ENCODE assay signal across 8 mouse cellular contexts in the genomic region with DNA sequence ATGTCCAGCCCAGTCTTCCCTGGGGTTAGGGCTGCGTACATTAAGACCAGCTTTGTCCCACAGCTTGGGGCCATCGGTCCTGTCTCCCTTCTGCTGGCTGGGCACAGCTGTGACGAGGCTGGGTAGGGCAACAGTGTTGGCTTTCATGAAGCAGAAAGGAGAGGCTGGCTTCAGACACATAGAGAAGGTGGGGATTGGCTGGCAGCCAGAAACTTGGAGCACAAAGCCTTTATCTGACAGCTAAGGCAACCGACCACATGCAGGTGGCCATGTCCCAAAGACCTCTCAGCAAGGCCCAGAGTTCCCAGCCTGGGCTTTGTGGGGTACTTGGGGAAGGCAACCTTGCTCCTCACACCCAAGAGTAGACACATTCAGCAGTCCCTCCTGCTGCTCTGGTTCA. TPM values are rescaled to one million over a fixed set of nuclear protein-coding genes. Genes with fewer than 3 reads are reported as not detected.
DNase-seq lines count a peak whose midpoint lies in the region; ATAC-seq lines count a peak whose summit lies in the region.

No protein-coding gene starts in this region.

- no peak overlapping the region for H3K9ac ChIP-seq in forebrain, embryonic 12.5 days
- no peak overlapping the region for H3K9ac ChIP-seq in forebrain, embryonic 16.5 days (replicated peaks; ENCODE audit: low read depth, low read length)
- peak overlapping the region; percentile 26 for H3K9ac ChIP-seq in heart, embryonic 14.5 days (ENCODE audit: low read length)

- WGBS in forebrain, embryonic 12.5 days: 63% methylated on average over 4 of the region's 4 CpGs
- WGBS in forebrain, embryonic 16.5 days: 28% methylated on average over 4 of the region's 4 CpGs
- WGBS in heart, embryonic 14.5 days: 45% methylated on average over 4 of the region's 4 CpGs

- H3K36me3 ChIP-seq in forebrain, embryonic 12.5 days (replicated peaks): peaks cover 87% of the 10 kb centered on the region
- H3K36me3 ChIP-seq in forebrain, embryonic 16.5 days (ENCODE audit: control insufficient read depth, insufficient read depth): peaks cover 42% of the 10 kb centered on the region
- H3K36me3 ChIP-seq in heart, embryonic 14.5 days (ENCODE audit: control insufficient read depth, insufficient read depth, low read length): peaks cover 84% of the 10 kb centered on the region

- H3K4me1 ChIP-seq in forebrain, embryonic 12.5 days: peaks cover 4% of the 10 kb centered on the region; the same call in 1 of the 2 replicates
- peaks cover 6% of the 10 kb centered on the region; the same call in 1 of the 2 replicates for H3K4me1 ChIP-seq in forebrain, embryonic 16.5 days (replicated peaks; ENCODE audit: control insufficient read depth, insufficient read depth, low read length)
- H3K4me1 ChIP-seq in heart, embryonic 14.5 days (ENCODE audit: control insufficient read depth in 2 of 2, insufficient read depth in 2 of 2, low read length in 2 of 2): peaks cover 7 to 13% of the 10 kb centered on the region in 2 experiments; a peak in 3 of 4 replicates

- H3K4me2 ChIP-seq in forebrain, embryonic 12.5 days: no peak overlapping the region
- no peak overlapping the region for H3K4me2 ChIP-seq in forebrain, embryonic 16.5 days (ENCODE audit: low read length)
- no peak overlapping the region for H3K4me2 ChIP-seq in heart, embryonic 14.5 days (ENCODE audit: low read length)

- no peaks in the 10 kb centered on the region for H3K9me3 ChIP-seq in forebrain, embryonic 12.5 days
- H3K9me3 ChIP-seq in forebrain, embryonic 16.5 days (ENCODE audit: control insufficient read depth, low read length): no peaks in the 10 kb centered on the region
- H3K9me3 ChIP-seq in heart, embryonic 14.5 days (ENCODE audit: control insufficient read depth, low read length): no peaks in the 10 kb centered on the region

- H3K27me3 ChIP-seq in forebrain, embryonic 12.5 days: no peaks in the 10 kb centered on the region
- no peaks in the 10 kb centered on the region for H3K27me3 ChIP-seq in forebrain, embryonic 16.5 days (replicated peaks; ENCODE audit: control insufficient read depth, insufficient read depth, low read length)
- no peaks in the 10 kb centered on the region for H3K27me3 ChIP-seq in heart, embryonic 14.5 days (ENCODE audit: control insufficient read depth, insufficient read depth, low read length)

- H3K4me3 ChIP-seq in forebrain, embryonic 12.5 days (replicated peaks): no peak overlapping the region
- H3K4me3 ChIP-seq in forebrain, embryonic 16.5 days (replicated peaks; ENCODE audit: low read length): no peak overlapping the region
- H3K4me3 ChIP-seq in heart, embryonic 14.5 days (ENCODE audit: control insufficient read depth in 1 of 2, insufficient read depth in 1 of 2, low read depth in 1 of 2, low read length in 2 of 2): no peak overlapping the region

- peak; percentile 44 for DNase-seq in retina, postnatal 1 day
- no peak for DNase-seq in retina, embryonic 14.5 days (ENCODE audit: low spot score)
- no peak for DNase-seq in gastrocnemius, postnatal 10 days
- DNase-seq in B cell, adult 2 months: no peak

- no peak for ATAC-seq in forebrain, embryonic 12.5 days (ENCODE audit: low FRiP score)
- no peak for ATAC-seq in forebrain, embryonic 16.5 days
- ATAC-seq in heart, embryonic 14.5 days (ENCODE audit: insufficient number of reproducible peaks, insufficient read depth, low FRiP score, low read depth): peak; percentile 51
- peak; percentile 86 for ATAC-seq in megakaryocyte-erythroid progenitor cell, adult 5-6 weeks (replicated peaks; ENCODE audit: low FRiP score, low TSS enrichment, poor library complexity, severe bottlenecking)

- 0 out of 2 replicates have a peak overlapping the region, but pooled peaks have one; percentile 19 for H3K27ac ChIP-seq in forebrain, embryonic 12.5 days
- H3K27ac ChIP-seq in forebrain, embryonic 16.5 days (ENCODE audit: low read length): no peak overlapping the region
- H3K27ac ChIP-seq in heart, embryonic 14.5 days (replicated peaks in 1 of 2; ENCODE audit: control insufficient read depth in 1 of 2, insufficient read depth in 1 of 2, low read depth in 2 of 2, low read length in 2 of 2): peak overlapping the region; percentile 28 to 56; a peak in 3 of 4 replicates

RNA-seq across cellular contexts. Expression of gene Cnp, which starts 7.1 kb away (rescaled TPM):
- 19.4 and 23.4 TPM in 2 replicates for polyA plus RNA-seq in forebrain, embryonic 12.5 days (2016; fragmentation: Nextera tagmentation; extraction: Ambion mirVana)
- 22.8 and 29.8 TPM in 2 replicates for polyA plus RNA-seq in forebrain, embryonic 16.5 days (2015; fragmentation: Nextera tagmentation; extraction: Ambion mirVana)
- polyA plus RNA-seq in heart, embryonic 14.5 days (2014; fragmentation: Nextera tagmentation; extraction: Ambion mirVana): 19.2 and 20.8 TPM in 2 replicates
- total RNA-seq in megakaryocyte-erythroid progenitor cell, adult 5-6 weeks (2014; fragmentation: Nextera tagmentation): 57.0 and 60.8 TPM in 2 replicates
- 26.7 and 44.2 TPM in 2 replicates for total RNA-seq in megakaryocyte-erythroid progenitor cell, adult 5-6 weeks (2017)
- total RNA-seq in gastrocnemius, postnatal 10 days (2021): 10 to 100 TPM; 26.0 to 33.6 TPM

RNA-seq across cellular contexts. Expression of gene Ttc25, which starts 36.3 kb away (rescaled TPM):
- 2.1 and 2.6 TPM in 2 replicates for polyA plus RNA-seq in forebrain, embryonic 12.5 days (2016; fragmentation: Nextera tagmentation; extraction: Ambion mirVana)
- 1.0 and 2.0 TPM in 2 replicates for polyA plus RNA-seq in forebrain, embryonic 16.5 days (2015; fragmentation: Nextera tagmentation; extraction: Ambion mirVana)
- polyA plus RNA-seq in heart, embryonic 14.5 days (2014; fragmentation: Nextera tagmentation; extraction: Ambion mirVana): 0.13 and 1.0 TPM in 2 replicates
- total RNA-seq in megakaryocyte-erythroid progenitor cell, adult 5-6 weeks (2014; fragmentation: Nextera tagmentation): not detected in 2 replicates
- not detected in 2 replicates for total RNA-seq in megakaryocyte-erythroid progenitor cell, adult 5-6 weeks (2017)
- total RNA-seq in gastrocnemius, postnatal 10 days (2021): under 1 TPM; 0.14 to 0.16 TPM

RNA-seq across cellular contexts. Expression of gene Nkiras2, which starts 37.3 kb away (rescaled TPM):
- polyA plus RNA-seq in forebrain, embryonic 12.5 days (2016; fragmentation: Nextera tagmentation; extraction: Ambion mirVana): 87.1 and 90.2 TPM in 2 replicates
- polyA plus RNA-seq in forebrain, embryonic 16.5 days (2015; fragmentation: Nextera tagmentation; extraction: Ambion mirVana): 85.6 and 96.1 TPM in 2 replicates
- 76.6 and 81.1 TPM in 2 replicates for polyA plus RNA-seq in heart, embryonic 14.5 days (2014; fragmentation: Nextera tagmentation; extraction: Ambion mirVana)
- total RNA-seq in megakaryocyte-erythroid progenitor cell, adult 5-6 weeks (2014; fragmentation: Nextera tagmentation): 14.2 and 14.9 TPM in 2 replicates
- total RNA-seq in megakaryocyte-erythroid progenitor cell, adult 5-6 weeks (2017): 4.2 and 11.2 TPM in 2 replicates
- 10 to 100 TPM; 29.1 to 30.1 TPM for total RNA-seq in gastrocnemius, postnatal 10 days (2021)

RNA-seq across cellular contexts. Expression of gene Dnajc7, which starts 38.2 kb away (rescaled TPM):
- 299 and 310 TPM in 2 replicates for polyA plus RNA-seq in forebrain, embryonic 12.5 days (2016; fragmentation: Nextera tagmentation; extraction: Ambion mirVana)
- 296 and 326 TPM in 2 replicates for polyA plus RNA-seq in forebrain, embryonic 16.5 days (2015; fragmentation: Nextera tagmentation; extraction: Ambion mirVana)
- 66.4 and 69.6 TPM in 2 replicates for polyA plus RNA-seq in heart, embryonic 14.5 days (2014; fragmentation: Nextera tagmentation; extraction: Ambion mirVana)
- total RNA-seq in megakaryocyte-erythroid progenitor cell, adult 5-6 weeks (2014; fragmentation: Nextera tagmentation): 133 and 176 TPM in 2 replicates
- 139 and 147 TPM in 2 replicates for total RNA-seq in megakaryocyte-erythroid progenitor cell, adult 5-6 weeks (2017)
- total RNA-seq in gastrocnemius, postnatal 10 days (2021): 100 to 1,000 TPM; 191 to 195 TPM

RNA-seq across cellular contexts. Expression of gene Acly, which starts 54.0 kb away (rescaled TPM):
- polyA plus RNA-seq in forebrain, embryonic 12.5 days (2016; fragmentation: Nextera tagmentation; extraction: Ambion mirVana): 320 and 356 TPM in 2 replicates
- 242 and 248 TPM in 2 replicates for polyA plus RNA-seq in forebrain, embryonic 16.5 days (2015; fragmentation: Nextera tagmentation; extraction: Ambion mirVana)
- polyA plus RNA-seq in heart, embryonic 14.5 days (2014; fragmentation: Nextera tagmentation; extraction: Ambion mirVana): 51.6 and 54.0 TPM in 2 replicates
- 99.9 and 114 TPM in 2 replicates for total RNA-seq in megakaryocyte-erythroid progenitor cell, adult 5-6 weeks (2014; fragmentation: Nextera tagmentation)
- total RNA-seq in megakaryocyte-erythroid progenitor cell, adult 5-6 weeks (2017): 90.6 and 112 TPM in 2 replicates
- 10 to 100 TPM; 26.6 to 34.6 TPM for total RNA-seq in gastrocnemius, postnatal 10 days (2021)

Comparison
In these comparisons a context has a peak if more than half of its experiments do, and no peak if none do; other contexts are left out.
1. ATAC-seq: peak in heart, embryonic 14.5 days (single experiment) and megakaryocyte-erythroid progenitor cell, adult 5-6 weeks (single experiment); none in forebrain, embryonic 12.5 days (single experiment) and forebrain, embryonic 16.5 days (single experiment).